Comparison of ENCODE assay signal across 16 mouse cellular contexts in the genomic region with DNA sequence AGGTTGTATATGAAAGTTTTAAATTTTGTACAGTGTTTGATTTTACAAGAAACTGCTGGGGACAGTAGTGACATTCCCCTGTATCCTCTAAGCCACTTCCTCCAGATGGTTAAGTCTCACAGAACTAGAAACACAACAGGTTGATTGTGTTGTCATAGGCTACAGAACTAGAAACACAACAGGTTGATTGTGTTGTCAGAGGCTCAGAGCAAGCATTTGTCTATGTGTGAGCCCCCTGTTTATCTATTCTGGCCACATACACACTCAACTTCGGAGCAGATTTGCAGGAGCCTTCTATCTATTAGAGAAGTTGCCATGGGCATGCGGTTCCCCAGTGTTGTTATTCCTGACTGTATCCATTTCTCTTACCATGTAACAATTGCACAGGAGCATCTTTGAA.
"Had no signal": no experiment of that assay in that cellular context is flagged by ENCODE, and none has a peak within 500 bp of the region (broad histone marks: within the 10 kb centered on the region; RNA-seq: fewer than 3 reads in every experiment).

No protein-coding gene starts in this region.

- H3K4me3 ChIP-seq: limb, embryonic 13.5 days; midbrain, embryonic 12.5 days; myocyte; neural tube, embryonic 12.5 days had no signal

- H3K4me1 ChIP-seq: limb, embryonic 13.5 days; midbrain, embryonic 12.5 days; neural tube, embryonic 12.5 days had no signal

- H3K9me3 ChIP-seq: limb, embryonic 13.5 days; midbrain, embryonic 12.5 days; neural tube, embryonic 12.5 days had no signal

- H3K36me3 ChIP-seq: limb, embryonic 13.5 days; midbrain, embryonic 12.5 days; neural tube, embryonic 12.5 days had no signal

- H3K4me2 ChIP-seq: limb, embryonic 13.5 days; midbrain, embryonic 12.5 days; neural tube, embryonic 12.5 days had no signal

- H3K27me3 ChIP-seq: limb, embryonic 13.5 days; midbrain, embryonic 12.5 days; neural tube, embryonic 12.5 days had no signal

- H3K9ac ChIP-seq: limb, embryonic 13.5 days; liver, embryonic 14.5 days; midbrain, embryonic 12.5 days; neural tube, embryonic 12.5 days had no signal

- H3K27ac ChIP-seq: kidney, postnatal 0 days; limb, embryonic 13.5 days; liver, embryonic 14.5 days; midbrain, embryonic 12.5 days; neural tube, embryonic 12.5 days had no signal

- DNase-seq: kidney, adult 11 months; kidney, adult 9 months; kidney, postnatal 36 days; layer of hippocampus, postnatal 36 days; left cerebral cortex, postnatal 4 days; lung, adult 18-20 months; retina, postnatal 1 day; right cerebral cortex, postnatal 4 days; spleen, adult 18-20 months; thymus, postnatal 4 days had no signal
